Mouse (Mus musculus) hindbrain, embryonic 10.5 days (tissue): ENCODE measurements around the gene Kirrel3. TPM values are rescaled to one million over a fixed set of nuclear protein-coding genes. Genes with fewer than 3 reads are reported as not detected.

ENCODE experiments used
- DNase-seq: peaks from one replicate; pipeline ENCODE4 v3.0.0-alpha.2; 2017; ENCODE audit warnings: low spot score
- H3K27ac ChIP-seq: fragments of 300-500 bp; sonication (generic); 2 replicates; pipeline ENCODE4 v1.5.1; 2016; ENCODE audit warnings: mild to moderate bottlenecking, moderate library complexity
- H3K27me3 ChIP-seq: fragments of 300-500 bp; sonication (generic); 2 replicates; pipeline ENCODE4 v1.6.1; 2016; ENCODE audit warnings: mild to moderate bottlenecking; ENCODE audit not compliant: poor library complexity, insufficient read depth, severe bottlenecking
- H3K36me3 ChIP-seq: fragments of 300-500 bp; sonication (generic); 2 replicates; pipeline ENCODE4 v1.6.1; 2016; ENCODE audit warnings: mild to moderate bottlenecking, moderate library complexity
- H3K4me1 ChIP-seq: fragments of 300-500 bp; sonication (generic); replicated peaks from 2 replicates; pipeline ENCODE4 v1.6.1; 2016; ENCODE audit warnings: mild to moderate bottlenecking
- H3K4me3 ChIP-seq: fragments of 300-500 bp; sonication (generic); 2 replicates; pipeline ENCODE4 v1.5.1; 2016; ENCODE audit warnings: mild to moderate bottlenecking, moderate library complexity
- H3K9me3 ChIP-seq: fragments of 300-500 bp; sonication (generic); 2 replicates; pipeline ENCODE4 v1.6.1; 2016; ENCODE audit warnings: mild to moderate bottlenecking, moderate library complexity
- WGBS: fragments of 180-500 bp; shearing (Covaris S2); methylation state at CpG from one replicate; pipeline ENCODE4 v1.1.7; 2016; 5-methylcytosine and 5-hydroxymethylcytosine counted together
- polyA plus RNA-seq: library from polyadenylated mRNA; unstranded; fragments of >200 nt; fragmentation: Nextera tagmentation; extraction: Ambion mirVana; gene quantifications from 2 replicates; pipeline ENCODE4 v1.2.1, GENCODE M21; 2016

The Kirrel3 gene
- polyA plus RNA-seq, 1 experiment from 2014 or later = 9.8 TPM

DNA sequence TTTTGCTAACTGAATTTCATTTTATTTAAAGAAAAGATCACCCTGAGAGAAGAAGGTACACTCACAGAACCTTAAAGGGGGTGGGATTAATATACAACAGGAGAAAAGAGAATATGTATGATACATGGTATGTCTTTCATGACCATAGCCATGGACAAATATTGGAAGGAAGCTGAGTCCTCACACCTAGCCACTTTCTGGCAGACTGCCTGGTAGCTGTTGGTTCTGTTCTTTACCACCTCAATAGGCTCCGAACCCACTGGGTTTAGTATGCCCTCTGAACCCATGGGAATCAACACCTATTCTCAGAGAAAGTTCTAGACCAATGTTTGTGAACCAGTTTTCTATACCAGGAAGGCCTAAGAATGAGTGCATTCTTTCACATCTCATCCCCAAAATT lies 96.8 kb downstream of the Kirrel3 start:
- Histone ChIP-seq H3K9me3 (no peaks in the 10 kb centered on the region), H3K4me1 (no peaks in the 10 kb centered on the region), H3K4me3 (no peak overlapping the region), H3K27me3 (no peaks in the 10 kb centered on the region), H3K36me3 (no peaks in the 10 kb centered on the region), H3K27ac (no peak overlapping the region)
- no peak for DNase-seq
- WGBS = 84% methylated on average over 1 of the region's 1 CpGs

- Histone ChIP-seq H3K4me1 (no peaks in the 10 kb centered on the region), H3K27me3 (no peaks in the 10 kb centered on the region), H3K9me3 (no peaks in the 10 kb centered on the region), H3K27ac (no peak overlapping the region), H3K36me3 (no peaks in the 10 kb centered on the region), H3K4me3 (no peak overlapping the region)
- no peak for DNase-seq
- 62% methylated on average over 2 of the region's 2 CpGs for WGBS
Observed at GRCm38 (mm10) chr9:34585487-34585886, 99.8 kb downstream of the Kirrel3 start.

- DNase-seq = no peak
Observed at GRCm38 (mm10) chr9:34586080-34586479, 100.4 kb downstream of the Kirrel3 start.

DNA sequence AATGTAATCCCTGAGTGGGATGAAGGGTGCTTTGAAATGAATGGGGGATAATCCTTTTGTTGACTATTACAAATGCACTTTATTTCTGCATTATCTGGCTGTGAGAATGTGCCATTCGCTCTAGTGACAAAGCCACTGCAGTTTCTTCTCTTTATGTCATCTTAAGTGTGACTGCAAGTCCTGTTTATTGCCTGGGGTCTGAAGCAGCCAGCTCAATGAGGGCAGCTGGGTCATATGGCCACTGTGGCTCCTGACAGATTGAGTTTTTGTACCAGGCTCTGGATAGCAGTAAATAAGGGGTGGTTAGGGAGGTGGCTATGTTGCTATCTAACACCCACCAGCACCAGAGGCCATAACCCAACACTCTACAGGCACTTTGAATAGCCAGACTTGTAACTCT lies 104.1 kb downstream of the Kirrel3 start:
- Histone ChIP-seq H3K27ac (no peak overlapping the region), H3K9me3 (no peaks in the 10 kb centered on the region), H3K4me1 (0 out of 2 replicates have a peak, but pooled peaks cover 5% of the 10 kb centered on the region), H3K4me3 (no peak overlapping the region), H3K27me3 (no peaks in the 10 kb centered on the region), H3K36me3 (no peaks in the 10 kb centered on the region)
- WGBS = 78% methylated on average over 1 of the region's 1 CpGs
- DNase-seq = no peak

More at GRCm38 (mm10) chr9:34586080-34586479, 100.4 kb downstream of the Kirrel3 start:
- Histone ChIP-seq H3K27ac (no peak overlapping the region), H3K27me3 (no peaks in the 10 kb centered on the region), H3K4me3 (no peak overlapping the region), H3K4me1 (no peaks in the 10 kb centered on the region), H3K9me3 (no peaks in the 10 kb centered on the region), H3K36me3 (no peaks in the 10 kb centered on the region)
- 85% methylated on average over 2 of the region's 2 CpGs for WGBS

GRCm38 (mm10) chr9:34592073-34592610 lies 106.4 kb downstream of the Kirrel3 start:
- 59% methylated on average over 3 of the region's 3 CpGs for WGBS
- H3K27ac ChIP-seq = no peak overlapping the region
- H3K36me3 ChIP-seq = no peaks in the 10 kb centered on the region
- H3K4me3 ChIP-seq = no peak overlapping the region
- H3K9me3 ChIP-seq = no peaks in the 10 kb centered on the region
- H3K4me1 ChIP-seq = 0 out of 2 replicates have a peak, but pooled peaks cover 5% of the 10 kb centered on the region
- no peak for DNase-seq
- H3K27me3 ChIP-seq = no peaks in the 10 kb centered on the region

DNA sequence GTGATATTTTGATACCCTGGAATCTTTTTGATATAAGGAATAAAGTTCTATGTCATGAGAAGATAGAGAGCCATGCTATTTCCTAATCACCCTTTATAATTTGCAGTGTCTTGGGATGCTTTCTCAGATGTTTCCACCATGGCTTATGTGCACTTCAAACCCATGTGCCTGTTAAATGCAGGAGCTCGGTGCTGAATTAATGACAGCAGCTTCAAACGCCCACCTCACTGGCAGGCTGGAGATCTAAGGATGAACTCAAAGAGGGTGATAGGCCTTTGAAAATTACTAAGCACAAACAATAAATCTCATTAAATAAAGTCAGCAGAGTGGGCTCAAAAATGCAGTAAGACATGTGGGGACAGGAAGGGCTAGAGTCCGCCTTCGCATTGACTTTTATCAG lies 108.2 kb downstream of the Kirrel3 start:
- WGBS = 90% methylated on average over 4 of the region's 4 CpGs
- no peak for DNase-seq

GRCm38 (mm10) chr9:34600326-34600725 lies 114.6 kb downstream of the Kirrel3 start:
- H3K4me1 ChIP-seq = no peaks in the 10 kb centered on the region
- H3K4me3 ChIP-seq = no peak overlapping the region
- no peaks in the 10 kb centered on the region for H3K36me3 ChIP-seq
- H3K27me3 ChIP-seq = no peaks in the 10 kb centered on the region
- H3K27ac ChIP-seq = no peak overlapping the region
- no peaks in the 10 kb centered on the region for H3K9me3 ChIP-seq
- no peak for DNase-seq
- WGBS = 80% methylated on average over 4 of the region's 4 CpGs

More for the DNA sequence above, 108.2 kb downstream of the Kirrel3 start:
- no peaks in the 10 kb centered on the region for H3K9me3 ChIP-seq
- H3K4me3 ChIP-seq = no peak overlapping the region
- H3K27me3 ChIP-seq = no peaks in the 10 kb centered on the region
- H3K4me1 ChIP-seq = 0 out of 2 replicates have a peak, but pooled peaks cover 5% of the 10 kb centered on the region
- H3K36me3 ChIP-seq = no peaks in the 10 kb centered on the region
- H3K27ac ChIP-seq = no peak overlapping the region

DNA sequence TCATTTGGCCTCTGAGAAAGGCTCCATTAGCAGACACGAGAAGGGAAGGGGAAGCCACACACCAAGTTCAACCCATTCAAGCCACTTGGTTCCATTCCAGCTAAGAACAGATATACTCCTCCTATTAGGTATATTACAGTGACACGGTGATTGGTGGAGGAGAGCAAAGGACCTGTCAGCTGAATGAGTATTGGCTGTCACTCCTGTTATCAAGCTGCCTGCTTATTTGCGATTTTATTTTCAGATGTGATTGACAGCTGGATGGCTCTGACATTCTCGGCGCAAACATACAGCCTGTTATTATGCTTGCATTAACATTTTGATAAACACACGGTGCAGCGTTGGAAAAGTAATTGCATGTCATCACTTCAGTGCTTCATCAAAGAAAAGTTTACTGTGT lies 118.1 kb downstream of the Kirrel3 start:
- H3K9me3 ChIP-seq = no peaks in the 10 kb centered on the region
- no peak overlapping the region for H3K27ac ChIP-seq
- H3K4me1 ChIP-seq = no peaks in the 10 kb centered on the region; the same call in 1 of the 2 replicates
- no peaks in the 10 kb centered on the region for H3K27me3 ChIP-seq
- H3K4me3 ChIP-seq = no peak overlapping the region
- WGBS = 88% methylated on average over 7 of the region's 7 CpGs
- H3K36me3 ChIP-seq = no peaks in the 10 kb centered on the region
- DNase-seq = no peak

DNA sequence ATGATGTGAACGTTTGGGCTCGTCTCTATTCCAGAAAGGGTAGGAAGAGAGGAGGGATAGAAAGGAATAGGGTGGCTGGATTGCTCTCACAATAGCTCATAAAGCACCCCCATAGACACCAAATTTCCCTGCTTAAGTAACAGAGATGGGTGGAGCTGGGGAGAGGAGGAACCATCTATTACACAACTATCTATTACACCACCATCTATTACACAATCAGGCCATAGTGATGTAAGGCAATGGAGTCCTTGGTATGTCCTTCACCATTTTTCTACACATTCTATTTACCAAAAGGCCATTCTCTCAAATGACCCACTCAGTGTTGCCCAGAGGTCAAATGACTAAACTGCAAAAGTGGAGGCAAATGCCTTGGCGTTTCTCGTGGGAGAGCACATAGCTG lies 119.2 kb downstream of the Kirrel3 start:
- no peak for DNase-seq
- H3K4me1 ChIP-seq = no peaks in the 10 kb centered on the region; the same call in 1 of the 2 replicates
- H3K27ac ChIP-seq = no peak overlapping the region
- no peaks in the 10 kb centered on the region for H3K9me3 ChIP-seq
- no peaks in the 10 kb centered on the region for H3K36me3 ChIP-seq
- no peaks in the 10 kb centered on the region for H3K27me3 ChIP-seq
- 91% methylated on average over 4 of the region's 4 CpGs for WGBS
- H3K4me3 ChIP-seq = no peak overlapping the region

- Histone ChIP-seq H3K27me3 (no peaks in the 10 kb centered on the region), H3K36me3 (no peaks in the 10 kb centered on the region), H3K4me1 (no peaks in the 10 kb centered on the region; the same call in 1 of the 2 replicates), H3K9me3 (no peaks in the 10 kb centered on the region), H3K4me3 (no peak overlapping the region), H3K27ac (no peak overlapping the region)
- no peak for DNase-seq
- 80% methylated on average over 8 of the region's 8 CpGs for WGBS
Observed at GRCm38 (mm10) chr9:34605486-34605885, 119.8 kb downstream of the Kirrel3 start.

- H3K36me3 ChIP-seq = no peaks in the 10 kb centered on the region
- no peak overlapping the region for H3K4me3 ChIP-seq
- H3K27ac ChIP-seq = no peak overlapping the region
- 65% methylated on average over 2 of the region's 2 CpGs for WGBS
- no peaks in the 10 kb centered on the region for H3K9me3 ChIP-seq
- no peaks in the 10 kb centered on the region for H3K27me3 ChIP-seq
- H3K4me1 ChIP-seq = no peaks in the 10 kb centered on the region; the same call in 1 of the 2 replicates
- no peak for DNase-seq
Observed at GRCm38 (mm10) chr9:34607976-34608375, 122.3 kb downstream of the Kirrel3 start.

DNA sequence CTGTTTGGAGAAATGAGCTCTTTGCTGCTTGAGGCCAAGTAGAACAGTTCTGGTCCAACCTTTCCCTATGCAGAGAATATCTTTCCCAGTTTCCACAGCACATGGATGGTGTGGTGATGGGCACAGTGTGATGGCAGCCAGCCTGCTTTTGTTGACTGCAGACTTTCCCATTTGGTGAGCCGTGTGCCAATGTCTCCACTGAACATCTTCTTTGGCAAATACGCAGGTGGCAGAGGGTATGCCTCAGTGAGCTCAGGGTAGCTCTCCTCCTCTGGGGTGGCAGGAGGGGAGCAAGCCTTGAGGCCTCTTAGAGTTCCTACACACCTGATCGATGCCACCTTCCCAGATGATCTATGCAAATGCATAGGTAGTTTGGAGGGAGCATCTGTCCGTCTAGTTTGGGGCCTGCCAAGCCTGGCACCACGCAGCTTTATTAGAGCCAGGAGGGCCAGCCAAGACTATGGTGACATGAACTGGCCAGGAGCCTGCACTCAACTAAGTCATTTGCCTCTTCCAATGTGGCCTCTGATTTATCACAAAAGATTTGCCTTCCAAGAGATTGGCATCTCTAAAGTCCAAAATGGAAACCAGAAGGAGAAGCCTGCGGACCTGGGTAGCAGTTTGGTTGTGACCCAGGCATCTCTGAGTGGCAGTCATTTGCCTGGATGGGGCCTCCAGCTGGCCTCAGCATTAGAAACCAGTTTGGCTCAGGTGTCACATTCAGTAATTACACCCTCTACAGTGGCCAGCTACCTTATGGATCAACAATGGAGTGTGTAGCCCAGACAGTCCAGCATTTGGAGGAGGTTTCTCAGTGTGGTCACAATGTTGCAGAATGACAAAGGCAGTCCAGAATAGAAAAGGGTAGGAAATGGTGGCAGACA lies 127.4 kb downstream of the Kirrel3 start:
- Histone ChIP-seq H3K9me3 (no peaks in the 10 kb centered on the region), H3K4me1 (0 out of 2 replicates have a peak, but pooled peaks cover 3% of the 10 kb centered on the region), H3K27me3 (no peaks in the 10 kb centered on the region), H3K27ac (no peak overlapping the region), H3K36me3 (no peaks in the 10 kb centered on the region), H3K4me3 (no peak overlapping the region)
- DNase-seq = no peak
- 97% methylated on average over 6 of the region's 6 CpGs for WGBS

DNA sequence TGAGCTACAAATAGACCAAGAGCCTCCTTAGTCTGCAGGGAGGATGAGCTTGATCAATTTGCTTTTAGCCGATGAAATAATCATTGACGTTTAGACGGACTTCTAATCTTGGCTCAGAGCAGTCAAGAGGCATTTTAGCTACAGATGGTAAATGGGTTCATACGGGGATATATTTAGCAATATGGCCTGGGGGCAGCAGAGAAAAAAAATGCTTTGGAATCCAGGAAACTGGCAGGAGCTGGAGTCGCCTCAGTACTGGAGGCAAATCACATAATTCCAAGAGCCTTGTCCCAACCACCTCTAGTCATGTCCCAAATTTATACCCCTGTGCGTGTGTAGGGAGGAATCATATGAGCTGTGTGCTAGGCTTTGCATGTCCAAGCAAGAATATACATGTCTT lies 132.4 kb downstream of the Kirrel3 start:
- H3K36me3 ChIP-seq = no peaks in the 10 kb centered on the region
- H3K27ac ChIP-seq = no peak overlapping the region
- H3K4me1 ChIP-seq = 0 out of 2 replicates have a peak, but pooled peaks cover 3% of the 10 kb centered on the region
- H3K9me3 ChIP-seq = no peaks in the 10 kb centered on the region
- no peak overlapping the region for H3K4me3 ChIP-seq
- 63% methylated on average over 6 of the region's 6 CpGs for WGBS
- H3K27me3 ChIP-seq = no peaks in the 10 kb centered on the region
- no peak for DNase-seq
